Mouse (Mus musculus) heart, embryonic 11.5 days (tissue): ENCODE measurements at regions not wholly inside any gene's neighbourhood (a gene's known extent, or its start where the extent isn't known, plus 50 kb on each side); places are given as distances from the start of the nearest gene placed in this dataset.
A peak's percentile ranks its signal among the peaks of the same experiment; 100 is the strongest.

ENCODE experiments used
- ATAC-seq: fragments of 200-750 bp; cut with Nextera tagmentation; replicated peaks from 2 replicates; pipeline ENCODE4 v1.8.0; 2017; ENCODE audit warnings: moderate library complexity; ENCODE audit not compliant: insufficient number of reproducible peaks, low FRiP score, low TSS enrichment
- H3K27ac ChIP-seq: fragments of 300-500 bp; sonication (generic); 2 replicates; pipeline ENCODE4 v1.5.1; 2014; ENCODE audit warnings: mild to moderate bottlenecking, low read depth, low read length
- H3K27me3 ChIP-seq: fragments of 300-500 bp; sonication (generic); 2 replicates; pipeline ENCODE4 v1.6.1; 2014; ENCODE audit warnings: mild to moderate bottlenecking, low read length, mixed read lengths; ENCODE audit not compliant: control insufficient read depth, insufficient read depth
- H3K36me3 ChIP-seq: fragments of 300-500 bp; sonication (generic); 2 replicates; pipeline ENCODE4 v1.6.1; 2014; ENCODE audit warnings: mild to moderate bottlenecking, low read length, moderate library complexity, mixed read lengths; ENCODE audit not compliant: control insufficient read depth, insufficient read depth
- H3K4me1 ChIP-seq: fragments of 300-500 bp; sonication (generic); 2 replicates; pipeline ENCODE4 v1.6.1; 2014; ENCODE audit warnings: low read length; ENCODE audit not compliant: control insufficient read depth, insufficient read depth
- H3K4me2 ChIP-seq: fragments of 300-500 bp; sonication (generic); 2 replicates; pipeline ENCODE4 v1.6.1; 2014; ENCODE audit warnings: mild to moderate bottlenecking, moderate library complexity
- H3K4me3 ChIP-seq: fragments of 300-500 bp; sonication (generic); 2 replicates; pipeline ENCODE4 v1.5.1; 2014; ENCODE audit warnings: low read depth, low read length
- H3K9ac ChIP-seq: fragments of 300-500 bp; sonication (generic); 2 replicates; pipeline ENCODE4 v1.6.1; 2014; ENCODE audit warnings: mild to moderate bottlenecking, low read depth, low read length, moderate library complexity
- H3K9me3 ChIP-seq: fragments of 300-500 bp; sonication (generic); replicated peaks from 2 replicates; pipeline ENCODE4 v1.6.1; 2016; ENCODE audit warnings: low read length; ENCODE audit not compliant: control insufficient read depth
- WGBS: fragments of 180-500 bp; shearing (Covaris S2); extraction: QIAGEN DNeasy Blood & Tissue Kit; methylation state at CpG from one replicate; pipeline ENCODE4 v1.1.7; 2014; ENCODE audit not compliant: insufficient replicate concordance; 5-methylcytosine and 5-hydroxymethylcytosine counted together

DNA sequence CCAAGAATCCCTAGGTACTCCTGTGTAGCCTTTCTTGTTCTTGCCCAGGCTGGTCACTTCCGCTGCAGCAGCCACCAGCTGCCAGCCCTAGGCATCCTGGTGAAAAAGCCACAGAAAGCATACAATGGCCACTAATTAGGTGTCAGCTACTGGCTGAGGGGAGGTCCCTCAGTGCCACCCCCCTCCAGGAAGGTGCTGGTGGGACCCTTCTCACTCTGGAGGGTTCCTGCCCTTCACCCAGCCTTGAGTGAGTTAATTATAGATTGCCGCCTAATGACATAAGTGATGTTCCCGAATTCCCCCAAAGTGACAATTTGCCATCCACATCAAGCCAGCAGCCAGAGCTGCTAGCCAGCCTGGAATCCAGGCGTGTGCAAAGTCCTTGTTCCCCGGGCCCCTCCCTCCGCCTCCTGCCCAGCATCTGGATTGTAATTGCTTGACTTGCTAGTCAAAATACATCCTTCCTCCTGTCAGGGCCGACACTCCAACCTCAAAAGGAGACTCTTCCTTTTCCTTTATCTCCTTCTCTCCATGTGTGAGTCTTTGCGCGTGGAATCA is 195.2 kb downstream of the Bcl11b start:
- H3K36me3 ChIP-seq = no peaks in the 10 kb centered on the region
- no peaks in the 10 kb centered on the region for H3K9me3 ChIP-seq
- no peak overlapping the region for H3K9ac ChIP-seq
- H3K4me3 ChIP-seq = no peak overlapping the region
- peak overlapping the region; percentile 50 for H3K4me2 ChIP-seq
- H3K27me3 ChIP-seq = peaks cover 11% of the 10 kb centered on the region
- 39% methylated on average over 9 of the region's 9 CpGs for WGBS
- ATAC-seq = no peak
- no peak overlapping the region for H3K27ac ChIP-seq
- H3K4me1 ChIP-seq = peaks cover 7% of the 10 kb centered on the region; the same call in 1 of the 2 replicates

DNA sequence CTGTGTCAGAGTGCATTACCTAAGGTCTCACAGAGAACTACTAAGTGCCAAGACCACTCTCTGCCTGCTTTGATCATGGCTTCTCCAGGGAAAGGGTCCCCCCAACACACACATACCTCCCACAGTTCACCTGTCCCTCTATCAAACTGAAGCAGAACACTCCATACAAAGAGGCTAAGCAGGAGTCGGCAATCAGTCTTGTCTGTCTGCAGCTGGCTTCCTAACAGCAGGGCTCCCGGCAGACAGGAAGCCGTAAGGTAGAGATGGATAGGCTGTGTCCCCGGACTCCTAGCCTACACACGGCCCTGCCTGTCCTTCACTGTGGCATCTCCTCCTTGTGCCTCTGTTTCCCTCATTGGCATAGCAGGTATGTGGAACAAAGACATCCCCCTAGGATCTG is 192.2 kb downstream of the Bcl11b start:
- no peak overlapping the region for H3K27ac ChIP-seq
- no peak overlapping the region for H3K4me3 ChIP-seq
- no peak overlapping the region for H3K4me2 ChIP-seq
- no peak overlapping the region for H3K9ac ChIP-seq
- ATAC-seq = no peak
- H3K4me1 ChIP-seq = peaks cover 7% of the 10 kb centered on the region; the same call in 1 of the 2 replicates
- H3K9me3 ChIP-seq = no peaks in the 10 kb centered on the region
- no peaks in the 10 kb centered on the region for H3K36me3 ChIP-seq
- 20% methylated on average over 5 of the region's 5 CpGs for WGBS
- H3K27me3 ChIP-seq = peaks cover 11% of the 10 kb centered on the region

- Histone ChIP-seq H3K36me3 (no peaks in the 10 kb centered on the region), H3K27ac (no peak overlapping the region), H3K4me1 (peaks cover 4% of the 10 kb centered on the region; the same call in 1 of the 2 replicates), H3K9me3 (no peaks in the 10 kb centered on the region), H3K4me2 (no peak overlapping the region), H3K27me3 (peaks cover 6% of the 10 kb centered on the region), H3K4me3 (no peak overlapping the region), H3K9ac (no peak overlapping the region)
- 71% methylated on average over 14 of the region's 14 CpGs for WGBS
- ATAC-seq = no peak
These were observed 190.7 kb downstream of the Bcl11b start for GRCm38 (mm10) chr12:107812549-107813335.

DNA sequence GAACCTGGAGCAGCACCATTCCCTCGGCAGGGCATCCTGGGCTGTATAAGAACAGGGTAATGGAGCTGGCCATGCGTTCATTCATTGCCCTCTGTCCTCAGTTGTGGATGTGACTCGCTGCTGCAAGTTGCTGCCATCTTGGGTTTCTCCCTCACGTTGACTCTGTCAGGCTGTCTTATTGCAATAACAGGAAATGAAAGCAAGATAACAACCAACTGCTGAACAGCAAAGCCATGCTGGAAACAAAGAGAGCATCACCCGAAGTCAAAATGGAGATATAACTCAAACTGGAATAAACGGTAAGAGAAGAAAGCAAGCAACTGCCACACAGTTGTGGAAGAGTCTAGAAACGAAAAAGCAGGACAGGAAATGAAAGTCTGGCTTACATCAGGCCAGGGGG is 188.5 kb downstream of the Bcl11b start:
- no peak for ATAC-seq
- Histone ChIP-seq H3K4me3 (no peak overlapping the region), H3K9ac (no peak overlapping the region), H3K4me1 (no peaks in the 10 kb centered on the region), H3K4me2 (no peak overlapping the region), H3K27ac (no peak overlapping the region), H3K9me3 (no peaks in the 10 kb centered on the region), H3K36me3 (no peaks in the 10 kb centered on the region), H3K27me3 (no peaks in the 10 kb centered on the region)
- 75% methylated on average over 7 of the region's 7 CpGs for WGBS

- H3K4me2 ChIP-seq = no peak overlapping the region
- H3K4me3 ChIP-seq = no peak overlapping the region
- no peaks in the 10 kb centered on the region for H3K9me3 ChIP-seq
- no peaks in the 10 kb centered on the region for H3K4me1 ChIP-seq
- no peaks in the 10 kb centered on the region for H3K27me3 ChIP-seq
- H3K9ac ChIP-seq = no peak overlapping the region
- ATAC-seq = no peak
- no peaks in the 10 kb centered on the region for H3K36me3 ChIP-seq
- WGBS = 77% methylated on average over 5 of the region's 5 CpGs
- no peak overlapping the region for H3K27ac ChIP-seq
These were observed 179.5 kb downstream of the Bcl11b start for GRCm38 (mm10) chr12:107823768-107824394.

DNA sequence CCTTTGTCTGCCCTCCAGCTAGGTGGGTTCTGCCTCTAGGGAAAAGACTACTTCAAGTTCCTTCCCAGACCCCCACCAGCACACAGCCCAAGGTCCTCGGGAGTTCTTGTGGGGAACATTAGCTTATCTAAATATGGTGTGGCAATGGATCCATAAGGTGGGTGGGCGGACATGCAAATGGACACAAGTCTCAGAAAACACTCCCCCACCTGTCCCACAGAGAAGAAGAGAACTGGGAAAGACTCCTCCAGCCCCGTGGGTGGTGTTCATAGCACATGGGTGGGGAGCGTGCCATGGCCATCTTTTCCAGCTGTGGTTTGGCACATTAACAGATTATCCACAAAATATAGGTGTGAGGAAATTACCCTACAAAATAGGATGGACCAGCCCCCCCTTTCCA is 177.5 kb downstream of the Bcl11b start:
- no peaks in the 10 kb centered on the region for H3K4me1 ChIP-seq
- H3K9me3 ChIP-seq = no peaks in the 10 kb centered on the region
- no peak overlapping the region for H3K27ac ChIP-seq
- no peaks in the 10 kb centered on the region for H3K36me3 ChIP-seq
- no peak for ATAC-seq
- H3K4me2 ChIP-seq = no peak overlapping the region
- no peak overlapping the region for H3K4me3 ChIP-seq
- WGBS = 74% methylated on average over 4 of the region's 4 CpGs
- H3K27me3 ChIP-seq = no peaks in the 10 kb centered on the region
- H3K9ac ChIP-seq = no peak overlapping the region

DNA sequence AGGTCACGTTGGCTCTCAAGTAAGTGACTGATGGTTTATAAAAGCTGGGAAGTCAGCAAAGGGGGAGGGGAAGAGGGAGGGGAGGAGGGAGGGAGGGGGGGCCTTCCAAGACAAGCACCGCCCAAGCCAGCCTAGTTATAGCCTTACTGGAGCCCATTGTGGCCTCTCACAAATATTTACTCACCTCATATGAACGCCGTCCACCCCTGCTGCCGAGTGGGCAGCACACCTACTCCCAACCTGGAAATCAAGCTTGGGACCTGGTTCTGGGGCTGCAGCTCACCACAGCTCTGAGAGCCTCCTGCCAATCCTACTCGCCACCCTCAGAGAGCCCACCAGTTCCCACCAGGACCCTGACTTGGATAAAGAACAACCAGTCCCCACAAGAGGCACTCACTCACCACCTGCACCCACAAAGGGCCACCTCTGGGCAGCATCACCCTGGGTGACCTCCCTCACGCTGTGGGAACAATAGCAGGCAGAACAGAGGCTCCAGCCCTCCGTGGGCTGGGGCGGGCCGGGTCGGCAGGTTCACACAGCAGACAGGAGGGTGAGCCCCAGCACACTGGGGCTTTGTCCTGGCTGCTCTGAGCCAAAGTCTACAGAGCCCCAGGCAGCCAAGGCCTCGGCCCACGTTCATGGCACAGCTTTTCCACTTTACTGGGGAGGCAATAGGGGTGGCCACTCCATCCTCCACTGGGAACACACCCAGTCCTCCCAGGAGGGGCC is 171.8 kb downstream of the Bcl11b start:
- ATAC-seq = no peak

GRCm38 (mm10) chr12:107833001-107833400 is 170.4 kb downstream of the Bcl11b start:
- Histone ChIP-seq H3K9me3 (no peaks in the 10 kb centered on the region), H3K4me1 (no peaks in the 10 kb centered on the region), H3K4me3 (no peak overlapping the region), H3K4me2 (no peak overlapping the region), H3K36me3 (no peaks in the 10 kb centered on the region), H3K27ac (no peak overlapping the region), H3K9ac (no peak overlapping the region), H3K27me3 (0 out of 2 replicates have a peak, but pooled peaks cover 2% of the 10 kb centered on the region)
- ATAC-seq = no peak
- 90% methylated on average over 8 of the region's 8 CpGs for WGBS

More for the DNA sequence above, 171.8 kb downstream of the Bcl11b start:
- WGBS = 36% methylated on average over 13 of the region's 13 CpGs
- Histone ChIP-seq H3K36me3 (no peaks in the 10 kb centered on the region), H3K27ac (no peak overlapping the region), H3K4me2 (no peak overlapping the region), H3K4me1 (no peaks in the 10 kb centered on the region), H3K4me3 (no peak overlapping the region), H3K9ac (no peak overlapping the region), H3K27me3 (0 out of 2 replicates have a peak, but pooled peaks cover 2% of the 10 kb centered on the region), H3K9me3 (no peaks in the 10 kb centered on the region)
